Mouse (Mus musculus): ENCODE data around the gene Gm21188.
"Not testable (repeated sequence)": the region's sequence is repeated elsewhere in the genome, so short reads cannot be mapped to it uniquely, and the experiment has no call there.

- TF ChIP-seq CTCF (conservative IDR thresholded peaks at IDR 0.05; ENCODE audit: low read length); POU5F1 (IDR thresholded peaks at IDR 0.05; ENCODE audit: borderline replicate concordance, low read length): not testable (repeated sequence)
These were observed 14.1 kb downstream of the Gm21188 start for GRCm38 (mm10) chr13:120037881-120038280.

All from E14TG2a.4 (cell line).